Mouse (Mus musculus): ENCODE measurements around the gene Trp53i13. TPM values are rescaled to one million over a fixed set of nuclear protein-coding genes. Genes with fewer than 3 reads are reported as not detected.

Trp53i13 gene
- total RNA-seq, 1 experiment: 18.4 TPM

GRCm38 (mm10) chr11:77463786-77464185 is 52.0 kb downstream of the Trp53i13 start:
- Histone ChIP-seq H3K36me3 (ENCODE audit: control insufficient read depth, insufficient read depth, low read length, poor library complexity, severe bottlenecking) (no peaks in the 10 kb centered on the region), H3K9ac (ENCODE audit: insufficient read depth, low read depth, low read length, poor library complexity, severe bottlenecking) (no peak overlapping the region), H3K4me1 (ENCODE audit: control insufficient read depth in 2 of 2, insufficient read depth in 2 of 2, low read length in 2 of 2, poor library complexity in 1 of 2) (peaks cover 0 to 23% of the 10 kb centered on the region in 2 experiments; a peak in 1 of 4 replicates), H3K4me3 (ENCODE audit: insufficient read depth in 1 of 2, low read depth in 1 of 2, low read length in 2 of 2, poor library complexity in 1 of 2, severe bottlenecking in 1 of 2) (no peak overlapping the region), H3K9me3 (ENCODE audit: control insufficient read depth, insufficient read depth, low read depth, low read length) (no peaks in the 10 kb centered on the region), H3K27ac (ENCODE audit: insufficient read depth, low read depth, low read length, poor library complexity, severe bottlenecking) (no peak overlapping the region)
- DNase-seq (ENCODE audit: low read depth, low spot score): no peak
- TF ChIP-seq ZNF384 (IDR thresholded peaks at IDR 0.05; ENCODE audit: low read depth, low read length) (no peak), CHD2 (IDR thresholded peaks at IDR 0.05; ENCODE audit: low read depth, low read length) (no peak), MAFK (IDR thresholded peaks at IDR 0.05; ENCODE audit: insufficient read depth, low read depth, low read length) (no peak), ZC3H11A (IDR thresholded peaks at IDR 0.05; ENCODE audit: borderline replicate concordance, low read depth, low read length) (no peak), HCFC1 (IDR thresholded peaks at IDR 0.05; ENCODE audit: borderline replicate concordance, insufficient read depth, low read length) (no peak)
- in situ Hi-C loops (cut with MboI; ENCODE audit: low sequenced_read_pairs in 2 of 2, unreplicated experiment in 2 of 2): no loop called here

- in situ Hi-C loops (cut with MboI; ENCODE audit: low sequenced_read_pairs in 2 of 2, unreplicated experiment in 2 of 2): no loop called here
- H3K4me3 ChIP-seq (ENCODE audit: insufficient read depth in 1 of 2, low read depth in 1 of 2, low read length in 2 of 2, poor library complexity in 1 of 2, severe bottlenecking in 1 of 2): peak overlapping the region; percentile 69 to 78; a peak in 2 of 4 replicates
- TF ChIP-seq CHD2 (IDR thresholded peaks at IDR 0.05; ENCODE audit: low read depth, low read length): no peak
- TF ChIP-seq ZNF384 (IDR thresholded peaks at IDR 0.05; ENCODE audit: low read depth, low read length): no peak
- TF ChIP-seq HCFC1 (IDR thresholded peaks at IDR 0.05; ENCODE audit: borderline replicate concordance, insufficient read depth, low read length): no peak
- TF ChIP-seq ZC3H11A (IDR thresholded peaks at IDR 0.05; ENCODE audit: borderline replicate concordance, low read depth, low read length): no peak
- no peak for TF ChIP-seq MAFK (IDR thresholded peaks at IDR 0.05; ENCODE audit: insufficient read depth, low read depth, low read length)
- no peaks in the 10 kb centered on the region for H3K9me3 ChIP-seq (ENCODE audit: control insufficient read depth, insufficient read depth, low read depth, low read length)
- H3K27ac ChIP-seq (ENCODE audit: insufficient read depth, low read depth, low read length, poor library complexity, severe bottlenecking): no peak overlapping the region
- no peaks in the 10 kb centered on the region for H3K36me3 ChIP-seq (ENCODE audit: control insufficient read depth, insufficient read depth, low read length, poor library complexity, severe bottlenecking)
- DNase-seq (ENCODE audit: low read depth, low spot score): no peak
- H3K4me1 ChIP-seq (ENCODE audit: control insufficient read depth in 2 of 2, insufficient read depth in 2 of 2, low read length in 2 of 2, poor library complexity in 1 of 2): peaks cover 0 to 25% of the 10 kb centered on the region in 2 experiments; a peak in 1 of 4 replicates
- no peak overlapping the region for H3K9ac ChIP-seq (ENCODE audit: insufficient read depth, low read depth, low read length, poor library complexity, severe bottlenecking)
These were observed 52.7 kb downstream of the Trp53i13 start for GRCm38 (mm10) chr11:77463101-77463445.

- peaks cover 0 to 21% of the 10 kb centered on the region in 2 experiments; a peak in 1 of 4 replicates for H3K4me1 ChIP-seq (ENCODE audit: control insufficient read depth in 2 of 2, insufficient read depth in 2 of 2, low read length in 2 of 2, poor library complexity in 1 of 2)
- H3K4me3 ChIP-seq (ENCODE audit: insufficient read depth in 1 of 2, low read depth in 1 of 2, low read length in 2 of 2, poor library complexity in 1 of 2, severe bottlenecking in 1 of 2): peak within 1 kb of the TSS; percentile 69 to 78
- no peak for DNase-seq (ENCODE audit: low read depth, low spot score)
- in situ Hi-C loops (cut with MboI; ENCODE audit: low sequenced_read_pairs in 2 of 2, unreplicated experiment in 2 of 2): no loop called here
- H3K9me3 ChIP-seq (ENCODE audit: control insufficient read depth, insufficient read depth, low read depth, low read length): no peaks in the 10 kb centered on the region
- no peaks in the 10 kb centered on the region for H3K36me3 ChIP-seq (ENCODE audit: control insufficient read depth, insufficient read depth, low read length, poor library complexity, severe bottlenecking)
- no peak within 1 kb of the TSS for H3K27ac ChIP-seq (ENCODE audit: insufficient read depth, low read depth, low read length, poor library complexity, severe bottlenecking)
- TF ChIP-seq ZNF384 (IDR thresholded peaks at IDR 0.05; ENCODE audit: low read depth, low read length): no peak
- TF ChIP-seq ZC3H11A (IDR thresholded peaks at IDR 0.05; ENCODE audit: borderline replicate concordance, low read depth, low read length): no peak
- TF ChIP-seq MAFK (IDR thresholded peaks at IDR 0.05; ENCODE audit: insufficient read depth, low read depth, low read length): no peak
- no peak for TF ChIP-seq HCFC1 (IDR thresholded peaks at IDR 0.05; ENCODE audit: borderline replicate concordance, insufficient read depth, low read length)
- no peak for TF ChIP-seq CHD2 (IDR thresholded peaks at IDR 0.05; ENCODE audit: low read depth, low read length)
- H3K9ac ChIP-seq (ENCODE audit: insufficient read depth, low read depth, low read length, poor library complexity, severe bottlenecking): peak within 1 kb of the TSS; percentile 70
These were observed 53.3 kb downstream of the Trp53i13 start, which contains the start of gene Coro6 for GRCm38 (mm10) chr11:77462283-77463100. Coro6 (plus strand) TSS chr11:77462411.

- Histone ChIP-seq H3K9ac (ENCODE audit: insufficient read depth, low read depth, low read length, poor library complexity, severe bottlenecking) (peak overlapping the region; percentile 70), H3K36me3 (ENCODE audit: control insufficient read depth, insufficient read depth, low read length, poor library complexity, severe bottlenecking) (no peaks in the 10 kb centered on the region), H3K4me3 (ENCODE audit: insufficient read depth in 1 of 2, low read depth in 1 of 2, low read length in 2 of 2, poor library complexity in 1 of 2, severe bottlenecking in 1 of 2) (peak overlapping the region; percentile 69 to 78), H3K9me3 (ENCODE audit: control insufficient read depth, insufficient read depth, low read depth, low read length) (no peaks in the 10 kb centered on the region), H3K4me1 (ENCODE audit: control insufficient read depth in 2 of 2, insufficient read depth in 2 of 2, low read length in 2 of 2, poor library complexity in 1 of 2) (peaks cover 0 to 18% of the 10 kb centered on the region in 2 experiments; a peak in 2 of 4 replicates), H3K27ac (ENCODE audit: insufficient read depth, low read depth, low read length, poor library complexity, severe bottlenecking) (no peak overlapping the region)
- no peak for TF ChIP-seq ZNF384 (IDR thresholded peaks at IDR 0.05; ENCODE audit: low read depth, low read length)
- TF ChIP-seq MAFK (IDR thresholded peaks at IDR 0.05; ENCODE audit: insufficient read depth, low read depth, low read length): no peak
- no peak for TF ChIP-seq HCFC1 (IDR thresholded peaks at IDR 0.05; ENCODE audit: borderline replicate concordance, insufficient read depth, low read length)
- no peak for TF ChIP-seq CHD2 (IDR thresholded peaks at IDR 0.05; ENCODE audit: low read depth, low read length)
- TF ChIP-seq ZC3H11A (IDR thresholded peaks at IDR 0.05; ENCODE audit: borderline replicate concordance, low read depth, low read length): no peak
- no peak for DNase-seq (ENCODE audit: low read depth, low spot score)
- in situ Hi-C loops (cut with MboI; ENCODE audit: low sequenced_read_pairs in 2 of 2, unreplicated experiment in 2 of 2): no loop called here
These were observed 53.9 kb downstream of the Trp53i13 start for GRCm38 (mm10) chr11:77461856-77462255.

Other genes starting within 250 kb of the Trp53i13 start
- 0.48 and 0.80 TPM in 2 replicates for gene Coro6, start 53.6 kb downstream of the Trp53i13 start, total RNA-seq (2012; rRNA removed)
- 7.0 and 10.7 TPM in 2 replicates for gene Ankrd13b, start 26.3 kb downstream of the Trp53i13 start, total RNA-seq (2012; rRNA removed)
- gene Git1, start 22.4 kb downstream of the Trp53i13 start, total RNA-seq (2012; rRNA removed): 43.1 and 55.2 TPM in 2 replicates
- gene Abhd15, start 859 bp downstream of the Trp53i13 start, total RNA-seq (2012; rRNA removed): 1.6 and 1.7 TPM in 2 replicates
- gene Gm10392, start 3.2 kb upstream of the Trp53i13 start, total RNA-seq (2012; rRNA removed): 0.26 TPM in 1 of 2 replicates, not detected in the other
- 48.4 and 60.8 TPM in 2 replicates for gene Taok1, start 91.8 kb upstream of the Trp53i13 start, total RNA-seq (2012; rRNA removed)
- gene Nufip2, start 170.2 kb upstream of the Trp53i13 start, total RNA-seq (2012; rRNA removed): 153 and 165 TPM in 2 replicates
- gene Cryba1, start 209.3 kb upstream of the Trp53i13 start, total RNA-seq (2012; rRNA removed): 0.32 TPM in 1 of 2 replicates, not detected in the other
- gene Myo18a, start 247.3 kb upstream of the Trp53i13 start, total RNA-seq (2012; rRNA removed): 33.3 and 46.5 TPM in 2 replicates